Mouse (Mus musculus): ENCODE data around the gene Man2a1.

DNA sequence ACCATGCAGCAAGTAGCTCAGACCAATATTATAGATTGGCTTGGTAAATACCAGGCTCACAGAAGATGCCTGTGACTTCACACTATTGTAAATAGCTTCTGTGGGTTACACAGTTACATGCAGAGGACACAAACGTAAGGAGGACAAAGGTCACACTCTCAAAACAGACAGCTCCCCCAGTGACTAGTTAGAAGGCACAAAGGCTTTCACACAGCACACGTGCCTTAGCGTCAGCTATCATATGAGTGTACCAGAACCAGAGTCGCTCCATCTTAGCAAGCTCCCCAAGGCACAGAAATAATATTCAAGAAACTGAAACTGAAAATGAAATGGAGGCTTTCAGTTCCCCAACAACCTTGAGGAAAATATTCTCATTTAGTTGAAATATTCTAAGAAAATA, 10.1 kb upstream of the Man2a1 start:
- TF ChIP-seq POLR2A (IDR thresholded peaks at IDR 0.05; ENCODE audit: low read depth, low read length), result no peak
- no peak for TF ChIP-seq CTCF (IDR thresholded peaks at IDR 0.05; ENCODE audit: borderline replicate concordance, insufficient read depth, low read length)

Data from embryonic fibroblast, embryonic 13.5 days (primary cell).